Mouse (Mus musculus): ENCODE measurements around the gene Pcnx3.

The Pcnx3 gene

GRCm38 (mm10) chr19:5641021-5641420, 47.7 kb downstream of the Pcnx3 start:
- DNase-seq (ENCODE audit: low spot score in 2 of 2) = no peak

- no peak for DNase-seq (ENCODE audit: low spot score in 2 of 2)
These were observed 48.4 kb downstream of the Pcnx3 start for GRCm38 (mm10) chr19:5640339-5640738.

GRCm38 (mm10) chr19:5638416-5639005, 50.2 kb downstream of the Pcnx3 start:
- peak in 1 of 2 experiments; percentile 22 for DNase-seq (ENCODE audit: low spot score in 2 of 2)

- peak; percentile 88 to 90 for DNase-seq (ENCODE audit: low spot score in 2 of 2)
These were observed 51.4 kb downstream of the Pcnx3 start, which contains the start of gene Rela for GRCm38 (mm10) chr19:5637069-5638047. Rela (plus strand) TSS chr19:5637483.

- DNase-seq (ENCODE audit: low spot score in 2 of 2) = no peak
These were observed 52.1 kb downstream of the Pcnx3 start for GRCm38 (mm10) chr19:5636571-5637041.

GRCm38 (mm10) chr19:5636036-5636570, 52.6 kb downstream of the Pcnx3 start:
- no peak for DNase-seq (ENCODE audit: low spot score in 2 of 2)

- DNase-seq (ENCODE audit: low spot score in 2 of 2) = no peak
These were observed 56.6 kb downstream of the Pcnx3 start for GRCm38 (mm10) chr19:5632120-5632519.

GRCm38 (mm10) chr19:5629907-5630306, 58.8 kb downstream of the Pcnx3 start:
- no peak for DNase-seq (ENCODE audit: low spot score in 2 of 2)

- DNase-seq (ENCODE audit: low spot score in 2 of 2) = no peak
These were observed 63.4 kb downstream of the Pcnx3 start for GRCm38 (mm10) chr19:5625311-5625710.

- DNase-seq (ENCODE audit: low spot score in 2 of 2) = no peak
These were observed 66.8 kb downstream of the Pcnx3 start for GRCm38 (mm10) chr19:5621884-5622283.

GRCm38 (mm10) chr19:5620007-5620406, 68.7 kb downstream of the Pcnx3 start:
- DNase-seq (ENCODE audit: low spot score in 2 of 2) = no peak

GRCm38 (mm10) chr19:5614953-5615352, 73.8 kb downstream of the Pcnx3 start:
- DNase-seq (ENCODE audit: low spot score in 2 of 2) = no peak

Data from spleen, postnatal 10 days (tissue).